Mouse (Mus musculus): ENCODE results near the gene Tex26. TPM values are rescaled to one million over a fixed set of nuclear protein-coding genes. Genes with fewer than 3 reads are reported as not detected.

The Tex26 gene
- polyA plus RNA-seq, 1 experiment: 0.78 TPM

DNA sequence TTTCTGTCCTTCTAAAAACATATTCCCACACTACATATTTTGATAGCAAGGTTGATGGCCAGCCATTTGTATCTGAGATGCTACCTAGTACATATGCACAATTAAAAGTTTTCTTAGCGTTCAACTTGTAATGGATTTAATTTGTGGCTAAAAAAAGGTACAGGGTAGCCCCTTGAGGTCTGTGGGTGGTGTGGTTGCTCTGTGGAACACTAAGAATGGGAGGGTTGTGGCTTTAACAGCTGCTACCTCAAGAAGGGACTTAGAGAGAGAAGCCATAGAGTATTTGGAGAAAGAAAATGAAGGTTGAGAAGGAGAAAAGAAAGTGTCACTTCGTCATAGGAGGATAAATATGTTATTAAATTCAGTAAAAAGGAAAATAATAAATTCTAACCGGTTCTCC is 8.5 kb upstream of the Tex26 start:
- no peak for DNase-seq (ENCODE audit: extremely low spot score in 1 of 2, low spot score in 1 of 2)

DNA sequence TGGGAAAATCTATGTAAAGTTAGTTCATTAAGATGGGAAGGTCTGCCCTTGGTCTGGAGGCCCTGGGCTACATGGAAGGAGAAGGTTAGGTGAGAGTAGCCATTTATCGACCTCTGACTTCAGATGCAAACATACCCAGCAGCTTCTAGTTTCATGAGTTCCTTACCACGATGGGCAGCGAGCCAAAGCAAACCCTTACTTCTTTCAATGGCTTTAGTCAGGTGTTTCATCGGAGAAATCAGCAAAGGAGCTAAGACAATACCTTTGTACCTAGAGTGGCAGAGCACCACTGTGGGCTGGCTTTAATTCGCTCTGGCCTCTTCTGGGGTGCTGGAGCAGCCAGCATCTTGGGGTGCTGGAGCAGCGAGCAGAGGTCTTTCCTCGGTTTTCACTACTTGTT is 5.8 kb upstream of the Tex26 start:
- no peak for DNase-seq (ENCODE audit: extremely low spot score in 1 of 2, low spot score in 1 of 2)

- DNase-seq (ENCODE audit: extremely low spot score in 1 of 2, low spot score in 1 of 2): no peak
Observed at GRCm38 (mm10) chr5:149434141-149434690, 5.2 kb upstream of the Tex26 start.

DNA sequence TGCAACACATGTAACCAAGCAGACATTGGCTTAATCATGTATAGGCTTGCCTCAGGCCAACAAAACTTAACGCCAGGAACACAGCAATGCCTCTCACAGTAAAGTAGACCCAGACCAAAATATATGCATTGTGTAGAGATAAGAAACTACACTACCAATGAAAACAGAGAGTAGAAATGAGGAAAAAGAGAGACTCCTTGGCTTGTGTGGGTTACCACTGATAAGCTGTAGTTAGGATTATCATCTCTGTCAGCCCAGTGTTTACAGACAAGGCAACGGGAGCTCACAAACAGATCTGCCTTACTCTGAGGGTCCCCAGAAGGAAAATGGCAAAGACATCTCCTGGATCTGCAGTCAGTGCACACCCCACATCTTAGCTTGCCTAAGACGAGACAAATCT is 2.9 kb upstream of the Tex26 start:
- no peak for DNase-seq (ENCODE audit: extremely low spot score in 1 of 2, low spot score in 1 of 2)

- no peak for DNase-seq (ENCODE audit: extremely low spot score in 1 of 2, low spot score in 1 of 2)
Observed at GRCm38 (mm10) chr5:149437150-149437549, 2.3 kb upstream of the Tex26 start.

DNA sequence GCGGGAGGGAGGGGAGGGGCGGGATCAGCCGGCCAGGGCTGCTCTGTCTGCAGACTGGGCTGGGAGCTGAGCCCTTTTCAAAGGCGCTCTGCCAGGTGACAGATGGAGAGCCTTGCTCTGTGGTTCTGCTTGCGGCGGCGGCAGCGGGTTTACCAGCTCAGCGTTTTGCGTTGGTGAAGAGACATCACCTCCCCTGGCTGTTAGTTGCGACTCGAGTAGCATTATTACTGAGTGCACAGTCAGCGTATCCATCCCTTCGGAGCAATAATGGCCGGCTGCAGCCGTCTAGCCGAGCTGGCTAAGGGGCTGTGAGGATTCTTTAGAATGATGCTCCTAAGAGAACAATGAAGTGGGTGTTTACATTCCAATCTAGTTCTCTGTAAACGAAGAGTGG is 717 bp downstream of the Tex26 start:
- DNase-seq (ENCODE audit: extremely low spot score in 1 of 2, low spot score in 1 of 2): peak; percentile 49 to 81

GRCm38 (mm10) chr5:149441646-149442276 is 2.3 kb downstream of the Tex26 start:
- DNase-seq (ENCODE audit: extremely low spot score in 1 of 2, low spot score in 1 of 2): peak in 1 of 2 experiments; percentile 35

GRCm38 (mm10) chr5:149442277-149442660 is 2.8 kb downstream of the Tex26 start:
- DNase-seq (ENCODE audit: extremely low spot score in 1 of 2, low spot score in 1 of 2): no peak

- no peak for DNase-seq (ENCODE audit: extremely low spot score in 1 of 2, low spot score in 1 of 2)
Observed at GRCm38 (mm10) chr5:149444451-149444850, 5.0 kb downstream of the Tex26 start.

DNA sequence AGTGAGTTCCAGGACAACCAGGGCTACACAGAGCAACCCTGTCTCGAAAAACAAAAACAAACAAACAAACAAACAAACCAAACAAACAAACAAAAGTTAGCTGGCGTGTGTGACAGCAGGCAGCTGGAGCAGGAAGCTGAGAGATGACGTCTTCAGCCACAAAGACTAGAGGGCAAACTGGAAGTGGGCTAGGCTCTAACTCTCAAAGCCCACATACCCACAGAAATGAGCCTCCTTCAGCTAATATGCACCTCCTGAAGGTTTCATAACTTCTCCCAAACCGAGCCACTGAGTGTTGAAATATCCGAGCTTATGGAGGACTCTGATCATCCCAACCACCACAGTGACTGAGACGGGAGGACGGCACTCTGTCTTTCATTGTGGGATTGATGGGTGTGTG is 7.0 kb downstream of the Tex26 start:
- no peak for DNase-seq (ENCODE audit: extremely low spot score in 1 of 2, low spot score in 1 of 2)

DNA sequence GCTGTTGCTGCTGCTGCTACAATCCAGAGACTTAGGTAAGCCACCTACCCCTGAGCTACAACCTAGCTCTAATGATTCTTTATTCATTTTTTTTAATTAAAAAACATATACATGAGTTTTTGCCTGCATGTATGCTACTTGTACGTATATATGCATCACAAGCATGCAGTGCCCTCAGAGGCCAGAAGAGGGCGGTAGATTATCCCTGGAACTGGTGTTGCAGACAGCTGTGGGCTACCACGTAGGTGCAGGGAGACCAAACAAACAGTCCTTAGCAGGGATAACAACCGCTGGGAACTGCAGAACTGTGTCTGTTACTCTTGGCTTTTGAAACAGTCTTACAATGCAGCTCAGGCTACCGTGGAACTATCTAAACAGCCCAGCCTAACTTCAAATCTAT is 8.3 kb downstream of the Tex26 start:
- DNase-seq (ENCODE audit: extremely low spot score in 1 of 2, low spot score in 1 of 2): no peak

GRCm38 (mm10) chr5:149449406-149449805 is 9.9 kb downstream of the Tex26 start:
- DNase-seq (ENCODE audit: extremely low spot score in 1 of 2, low spot score in 1 of 2): no peak

DNA sequence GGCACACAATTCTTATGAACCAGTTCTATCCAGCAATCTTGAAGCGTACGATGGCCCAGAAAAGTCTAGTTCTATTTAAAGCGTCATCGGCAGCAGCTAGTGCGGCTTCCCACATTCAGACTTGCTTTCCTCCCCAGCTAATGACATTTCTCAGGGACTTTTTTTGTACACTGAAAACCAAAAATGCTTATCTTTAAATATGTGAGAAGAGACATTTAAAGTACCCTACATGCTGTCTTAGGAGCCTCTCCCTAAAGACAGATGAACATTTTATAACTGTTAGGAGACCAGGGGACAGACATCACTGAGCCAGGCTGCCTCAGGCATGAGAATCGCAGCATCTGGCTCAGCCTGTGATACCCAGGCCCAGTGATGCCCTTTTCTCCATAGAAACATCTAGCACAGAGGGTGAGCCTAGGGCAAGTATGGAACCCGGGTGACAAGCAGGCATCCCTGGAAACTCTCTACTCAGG is 11.8 kb downstream of the Tex26 start:
- peak; percentile 36 to 65 for DNase-seq (ENCODE audit: extremely low spot score in 1 of 2, low spot score in 1 of 2)

- peak; percentile 35 to 87 for DNase-seq (ENCODE audit: extremely low spot score in 1 of 2, low spot score in 1 of 2)
Observed at GRCm38 (mm10) chr5:149454281-149454680, 14.8 kb downstream of the Tex26 start.

DNA sequence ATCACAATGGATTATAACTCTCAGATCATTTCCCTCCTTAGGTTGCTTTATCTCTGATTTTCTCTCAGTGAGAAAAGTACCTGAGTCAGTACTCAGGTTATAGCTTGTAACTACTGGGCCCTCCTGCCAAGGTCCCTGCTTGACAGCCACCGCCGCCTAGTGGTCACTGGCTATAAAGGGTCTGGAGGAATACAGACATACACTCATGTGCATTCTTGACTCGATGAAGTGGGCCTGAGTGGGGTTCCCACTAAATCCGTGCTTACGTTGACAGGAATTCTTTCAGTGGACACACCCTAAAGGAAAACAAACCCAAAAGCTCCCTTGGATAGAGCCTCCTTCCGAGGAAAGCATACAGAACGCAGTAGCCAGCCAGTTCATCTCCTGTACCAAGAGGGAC is 17.1 kb downstream of the Tex26 start:
- no peak for DNase-seq (ENCODE audit: extremely low spot score in 1 of 2, low spot score in 1 of 2)

DNA sequence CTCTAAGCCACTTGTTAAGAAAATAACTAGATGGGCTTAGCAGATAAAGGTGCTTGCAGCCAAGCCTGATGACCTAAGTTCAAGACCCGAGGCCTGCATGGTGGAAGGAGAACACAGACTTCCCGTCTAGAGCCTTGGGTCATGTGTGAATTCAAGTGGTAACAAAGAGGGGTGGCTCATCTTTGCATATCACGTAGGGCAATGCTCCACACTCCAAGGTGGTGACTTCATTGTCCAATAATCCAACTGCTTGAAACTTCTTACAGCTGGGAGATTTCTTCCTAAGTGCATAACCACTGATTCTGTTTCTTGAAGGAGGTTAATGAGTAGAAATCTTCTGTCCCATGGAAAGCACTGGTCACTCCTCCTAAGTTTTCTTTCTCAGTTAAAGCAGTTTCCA is 22.6 kb downstream of the Tex26 start:
- no peak for DNase-seq (ENCODE audit: extremely low spot score in 1 of 2, low spot score in 1 of 2)

DNA sequence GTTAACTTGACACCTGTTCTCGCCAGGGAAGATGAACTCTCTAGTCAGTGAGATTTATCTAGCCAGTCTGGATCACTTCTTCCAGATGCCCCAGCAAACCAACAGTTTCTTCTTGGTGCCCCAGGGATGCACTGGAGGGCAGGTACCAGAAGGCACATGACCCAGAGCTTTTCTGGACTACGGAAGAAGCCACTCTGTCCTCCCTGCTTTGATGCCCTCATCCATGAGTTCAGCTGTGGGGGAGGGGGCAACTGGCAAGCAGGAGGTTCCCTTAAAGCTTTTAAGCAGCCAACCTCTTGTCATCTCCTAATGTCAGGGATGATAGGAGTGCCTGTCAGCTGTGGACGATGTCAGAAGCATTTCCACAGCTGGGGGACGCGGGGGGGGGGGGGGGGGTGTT is 25.8 kb downstream of the Tex26 start:
- DNase-seq (ENCODE audit: extremely low spot score in 1 of 2, low spot score in 1 of 2): no peak

DNA sequence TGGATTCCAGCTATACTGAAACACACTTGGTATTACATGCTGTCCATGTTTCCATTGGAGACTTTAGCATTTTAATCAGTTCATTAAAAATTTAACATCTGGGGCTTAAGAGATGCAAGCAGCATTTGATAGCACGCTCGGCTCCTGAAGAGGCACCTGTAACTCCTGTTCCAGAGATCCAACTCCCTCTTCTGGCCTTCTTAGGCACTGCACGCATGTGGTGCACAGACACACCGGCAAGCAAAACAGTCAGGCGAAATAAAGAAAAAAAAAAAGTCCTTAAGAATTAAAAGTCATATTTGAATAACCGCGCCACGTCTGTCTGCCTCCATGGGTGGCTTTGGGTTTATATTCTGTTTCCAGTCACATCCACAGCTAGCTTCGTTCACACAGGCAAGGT is 34.7 kb downstream of the Tex26 start:
- DNase-seq (ENCODE audit: extremely low spot score in 1 of 2, low spot score in 1 of 2): no peak

DNA sequence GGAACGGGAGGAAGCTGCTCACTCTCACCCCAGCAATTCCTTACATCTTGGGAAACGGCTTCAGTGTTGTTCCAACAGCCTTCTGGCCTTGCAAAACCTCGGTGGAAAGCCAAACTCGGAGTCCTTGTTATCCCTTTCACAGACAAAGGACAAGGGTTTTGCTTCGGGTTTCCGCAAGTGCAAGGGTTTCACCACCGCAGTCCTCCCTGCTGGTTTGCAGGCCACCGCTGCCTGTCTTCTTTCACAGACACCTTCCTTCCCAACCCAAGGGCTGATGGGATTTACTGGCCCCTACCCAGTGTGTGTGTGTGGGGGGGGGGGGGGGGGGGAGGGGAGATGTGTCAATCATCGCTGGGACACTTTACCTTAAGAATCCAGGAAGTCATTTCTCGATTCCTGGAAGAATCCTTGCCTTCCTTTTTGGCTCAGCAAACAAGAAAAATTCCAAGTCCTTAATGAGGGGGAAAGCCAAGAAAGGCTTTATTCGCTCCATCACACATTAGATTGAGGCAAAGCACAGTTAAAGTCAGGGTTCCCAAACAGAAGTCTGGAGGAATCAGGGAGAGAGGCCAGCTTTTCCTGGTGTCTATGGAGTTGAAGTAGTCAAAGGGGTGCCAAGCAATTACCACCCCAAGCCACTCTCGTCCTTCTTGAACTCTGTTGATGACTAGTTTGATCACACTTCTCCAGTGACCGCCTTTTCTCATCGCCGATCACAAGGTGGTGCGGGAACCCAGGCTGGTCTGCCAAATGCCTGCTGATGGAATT is 35.4 kb downstream of the Tex26 start:
- no peak for DNase-seq (ENCODE audit: extremely low spot score in 1 of 2, low spot score in 1 of 2)

DNA sequence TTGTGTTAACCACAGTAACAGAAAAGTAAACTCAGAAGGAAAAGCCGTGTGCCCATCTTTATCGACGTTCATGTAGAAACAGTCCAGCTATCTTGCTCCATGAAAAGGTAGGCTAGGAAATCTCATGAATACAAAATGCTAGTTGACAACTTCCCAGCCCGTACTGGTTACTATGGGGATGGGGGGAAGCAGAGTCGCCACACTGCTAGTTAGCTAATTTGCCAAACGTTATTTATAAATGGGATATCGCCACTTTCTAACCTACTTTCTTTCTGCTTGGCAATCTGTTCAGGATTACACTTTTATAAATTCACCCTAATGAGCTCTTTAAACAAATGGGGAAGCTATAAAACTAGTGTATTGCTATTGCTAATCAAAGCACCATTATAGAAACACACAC is 42.5 kb downstream of the Tex26 start:
- no peak for DNase-seq (ENCODE audit: extremely low spot score in 1 of 2, low spot score in 1 of 2)

DNA sequence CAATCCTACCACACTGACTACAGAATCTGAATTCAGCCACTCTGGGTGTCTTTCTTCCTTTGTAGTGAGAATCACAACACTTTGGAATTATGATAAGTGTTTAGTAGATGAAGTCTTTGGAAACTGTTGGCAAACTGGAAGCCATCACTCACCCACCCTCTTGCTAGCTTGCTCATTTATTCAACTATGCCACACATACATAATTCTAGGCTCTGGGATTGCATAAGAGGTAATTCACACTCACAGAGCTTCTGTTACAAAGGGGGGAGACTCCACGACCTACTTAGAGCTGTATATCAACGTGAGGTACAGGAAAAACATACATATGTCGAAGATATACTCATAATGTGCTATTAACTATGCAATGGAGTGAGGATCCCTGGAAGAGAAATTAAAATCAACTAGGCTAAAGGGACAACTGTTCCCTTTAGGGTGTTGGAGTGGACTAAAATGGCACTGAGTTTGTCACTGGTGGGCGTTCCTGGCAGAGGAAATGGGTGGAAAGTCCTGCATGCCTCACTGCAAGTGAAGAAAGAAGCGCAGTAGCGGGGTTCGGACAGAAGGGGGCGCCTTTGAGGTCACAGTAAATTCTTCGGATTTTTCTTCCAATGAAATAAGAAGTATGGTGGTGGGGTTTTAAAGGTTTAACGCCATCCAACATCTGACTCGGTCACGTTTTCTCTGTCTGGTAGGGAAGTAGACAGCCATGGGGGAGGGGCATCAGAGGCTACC is 44.0 kb downstream of the Tex26 start:
- DNase-seq (ENCODE audit: extremely low spot score in 1 of 2, low spot score in 1 of 2): peak in 1 of 2 experiments; percentile 78

All from frontal cortex, adult 2 months (tissue).